Mouse (Mus musculus): ENCODE results near the gene Ccnd1.
"Not testable (repeated sequence)": the region's sequence is repeated elsewhere in the genome, so short reads cannot be mapped to it uniquely, and the experiment has no call there.

Ccnd1 gene

DNA sequence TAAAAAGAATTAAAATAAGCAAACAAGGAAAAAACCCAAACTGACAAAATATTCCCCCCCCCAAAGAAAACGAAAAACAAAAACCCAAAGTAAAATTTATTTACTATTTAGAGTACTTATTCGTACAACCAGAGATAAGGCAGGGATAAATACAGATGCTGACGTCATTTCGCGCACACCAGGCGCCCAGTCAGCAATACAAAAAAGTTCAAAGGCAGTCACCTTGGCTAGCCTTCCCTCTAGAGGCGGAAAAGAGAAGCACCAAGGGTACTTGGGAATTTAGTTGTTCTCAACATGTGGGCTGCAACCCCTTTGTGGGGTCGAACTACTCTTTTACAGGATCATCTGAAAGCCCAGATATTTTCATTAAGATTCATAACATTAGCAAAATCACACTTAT, 31.9 kb downstream of the Ccnd1 start:
- no peak for DNase-seq

DNA sequence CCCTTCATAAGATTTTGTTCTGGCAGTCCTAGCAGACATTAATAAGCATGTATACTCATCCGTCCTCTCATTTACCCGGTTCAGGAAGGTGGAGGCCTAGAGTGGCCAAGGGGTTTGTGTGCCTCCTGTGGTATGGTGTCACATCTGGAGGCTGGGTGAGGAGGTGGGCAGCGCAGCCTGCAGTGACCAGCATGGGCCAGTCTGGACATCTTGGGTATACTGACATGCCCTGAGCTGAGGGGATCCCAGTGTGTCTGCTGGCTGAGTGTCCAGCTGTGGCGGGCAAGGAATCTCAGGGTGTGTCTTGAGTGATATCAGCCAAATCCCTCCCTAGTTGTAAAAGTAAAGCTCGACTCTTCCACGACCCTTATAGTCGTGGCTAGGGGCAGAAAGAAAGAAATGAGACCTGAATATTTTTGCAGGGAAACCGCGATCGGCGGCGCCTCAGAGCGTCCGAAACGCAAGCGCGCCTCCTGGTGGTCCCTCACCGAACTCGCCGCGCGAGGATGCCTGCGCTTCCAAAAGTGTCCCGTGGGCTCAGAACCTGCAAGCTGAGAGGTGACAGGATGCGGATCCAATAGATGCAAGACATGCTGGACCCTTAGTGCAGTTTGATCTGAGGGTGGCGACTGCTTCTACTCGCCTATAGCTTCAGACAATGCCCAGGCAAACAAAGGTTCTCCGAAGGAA, 32.9 kb downstream of the Ccnd1 start:
- DNase-seq = peak in 1 of 2 experiments; percentile 43

- not testable (repeated sequence) for DNase-seq
These were observed 34.2 kb downstream of the Ccnd1 start for GRCm38 (mm10) chr7:144905514-144905913.

GRCm38 (mm10) chr7:144898506-144898905, 41.2 kb downstream of the Ccnd1 start:
- DNase-seq = no peak

DNA sequence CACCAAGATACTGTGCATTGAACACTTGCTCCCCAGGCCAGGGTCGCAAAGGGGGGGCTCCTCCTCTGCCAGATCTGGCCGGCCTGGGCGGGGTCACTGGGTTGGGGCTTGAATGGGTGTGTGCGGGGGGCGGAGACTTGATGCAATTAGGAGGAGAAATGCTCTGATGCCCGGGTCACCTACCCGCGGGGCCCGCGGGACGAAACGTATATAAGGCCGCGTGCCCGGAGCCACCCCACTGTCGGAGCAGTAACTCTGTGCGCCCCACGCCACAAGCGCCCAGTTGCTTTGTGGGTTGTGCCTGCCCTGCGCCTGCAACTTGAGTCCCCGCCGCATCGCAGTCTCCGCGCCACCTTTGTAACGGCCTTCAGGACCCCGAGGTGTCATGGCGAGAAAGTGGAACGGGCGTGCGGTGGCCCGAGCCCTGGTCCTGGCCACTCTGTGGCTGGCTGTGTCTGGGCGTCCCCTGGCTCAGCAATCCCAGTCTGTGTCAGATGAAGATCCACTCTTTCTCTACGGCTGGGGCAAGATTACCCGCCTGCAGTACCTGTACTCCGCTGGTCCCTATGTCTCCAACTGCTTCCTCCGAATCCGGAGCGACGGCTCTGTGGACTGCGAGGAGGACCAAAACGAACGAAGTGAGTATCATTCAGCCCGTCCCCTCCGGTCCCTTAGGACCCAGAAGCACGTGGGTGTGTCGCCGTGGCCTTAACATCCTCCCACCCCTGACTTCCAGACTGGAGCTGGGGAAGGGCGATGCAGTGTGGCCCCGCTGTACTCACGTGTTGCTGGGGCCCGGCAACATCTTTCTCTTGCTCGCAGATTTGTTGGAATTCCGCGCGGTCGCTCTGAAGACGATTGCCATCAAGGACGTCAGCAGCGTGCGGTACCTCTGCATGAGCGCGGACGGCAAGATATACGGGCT, 43.2 kb downstream of the Ccnd1 start, which contains the start of gene Fgf15:
Gene Fgf15 (plus strand): TSS at position 238 of the 925 bp plus-strand sequence.
- no peak for DNase-seq

DNA sequence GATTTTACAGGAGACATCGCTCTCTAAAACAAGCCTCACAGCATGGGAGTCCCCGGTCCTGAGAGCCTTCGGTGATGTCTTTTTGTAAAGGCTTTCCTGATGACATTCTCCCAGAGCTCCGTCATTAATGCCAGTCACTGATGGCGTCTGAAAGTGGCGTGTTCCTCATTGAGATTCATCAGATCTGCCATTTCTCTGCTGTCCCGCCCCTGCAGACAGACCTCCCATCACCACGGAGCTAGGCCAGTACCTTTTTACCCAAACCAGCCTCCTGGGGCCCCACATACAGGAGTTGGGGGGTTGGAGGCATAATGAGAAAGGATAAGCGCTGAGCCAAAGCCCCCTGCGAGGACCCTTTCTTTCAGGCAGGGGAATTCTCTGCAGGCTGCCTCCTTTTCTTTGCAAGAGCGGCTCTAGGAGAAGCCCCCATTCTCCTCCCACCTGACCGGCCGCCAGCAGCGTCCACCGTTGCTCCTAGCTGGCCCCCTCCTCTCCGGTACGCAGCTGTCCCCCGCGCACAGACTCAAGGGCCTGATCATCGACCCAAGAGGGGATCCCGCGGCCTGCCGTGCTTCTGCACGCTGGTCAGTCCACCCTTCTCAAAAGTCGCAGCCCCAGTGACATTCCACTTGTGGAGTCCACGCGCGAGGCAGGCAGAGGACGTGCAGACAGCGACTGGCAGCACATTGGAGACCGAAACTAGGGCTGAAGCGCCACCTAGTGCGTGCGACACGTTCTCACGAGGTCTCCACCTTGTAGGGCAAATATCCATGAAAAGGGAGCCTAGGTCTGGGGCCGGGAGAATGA, 44.2 kb downstream of the Ccnd1 start:
- DNase-seq = peak; percentile 53 to 72

- no peak for DNase-seq
These were observed 45.0 kb downstream of the Ccnd1 start for GRCm38 (mm10) chr7:144894706-144895105.

- DNase-seq = peak in 1 of 2 experiments; percentile 28
These were observed 45.5 kb downstream of the Ccnd1 start for GRCm38 (mm10) chr7:144894191-144894590.

DNA sequence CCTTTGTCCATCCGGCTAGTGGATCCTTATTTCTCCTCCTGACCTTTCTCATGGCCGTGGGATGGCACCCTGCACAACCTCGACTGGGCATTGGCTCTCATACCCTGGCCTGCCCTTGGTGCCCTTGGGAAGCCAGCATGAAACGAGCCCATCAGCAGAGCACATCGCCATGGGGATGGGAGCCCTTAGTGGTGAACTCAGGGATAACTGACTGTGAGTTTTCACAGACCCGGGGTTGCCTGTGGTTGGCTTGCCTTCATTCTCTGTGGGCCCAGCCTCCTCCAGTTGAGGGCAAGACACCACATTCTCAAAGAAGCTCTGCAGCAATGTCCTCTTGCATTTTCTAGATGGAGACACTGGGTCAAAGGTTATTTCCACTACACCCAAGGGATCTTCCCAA, 47.4 kb downstream of the Ccnd1 start:
- no peak for DNase-seq

- no peak for DNase-seq
These were observed 47.9 kb downstream of the Ccnd1 start for GRCm38 (mm10) chr7:144891863-144892262.

DNA sequence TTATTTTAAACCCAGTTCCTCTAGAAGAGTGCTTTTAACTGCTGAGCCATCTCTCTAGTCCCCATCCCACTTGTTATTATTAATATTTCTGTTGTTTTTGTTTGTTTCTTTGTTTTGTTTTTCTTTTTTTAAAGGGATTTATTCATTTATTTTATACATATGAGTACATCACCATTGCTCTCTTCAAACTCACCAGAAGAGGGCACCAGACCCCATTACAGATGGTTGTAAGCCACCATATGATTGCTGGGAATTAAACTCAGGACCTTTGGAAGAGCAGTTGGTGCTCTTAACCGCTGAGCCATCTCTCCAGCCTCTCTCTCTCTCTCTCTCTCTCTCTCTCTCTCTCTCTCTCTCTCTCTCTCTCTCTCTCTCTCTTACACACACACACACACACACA, 49.1 kb downstream of the Ccnd1 start:
- not testable (repeated sequence) for DNase-seq

GRCm38 (mm10) chr7:144888564-144889299, 51.0 kb downstream of the Ccnd1 start:
- DNase-seq = no peak

GRCm38 (mm10) chr7:144887672-144888071, 52.1 kb downstream of the Ccnd1 start:
- no peak for DNase-seq

GRCm38 (mm10) chr7:144883106-144883505, 56.6 kb downstream of the Ccnd1 start:
- DNase-seq = no peak
